Mouse (Mus musculus) urinary bladder, postnatal 4 days (tissue): ENCODE measurements around the gene Ninl.

Experiments
- DNase-seq, 2 experiments: peaks; one replicate each; pipeline ENCODE4 v3.0.0; 2021 to 2022; ENCODE audit warnings: low spot score in 2 of 2

Gene Ninl

DNA sequence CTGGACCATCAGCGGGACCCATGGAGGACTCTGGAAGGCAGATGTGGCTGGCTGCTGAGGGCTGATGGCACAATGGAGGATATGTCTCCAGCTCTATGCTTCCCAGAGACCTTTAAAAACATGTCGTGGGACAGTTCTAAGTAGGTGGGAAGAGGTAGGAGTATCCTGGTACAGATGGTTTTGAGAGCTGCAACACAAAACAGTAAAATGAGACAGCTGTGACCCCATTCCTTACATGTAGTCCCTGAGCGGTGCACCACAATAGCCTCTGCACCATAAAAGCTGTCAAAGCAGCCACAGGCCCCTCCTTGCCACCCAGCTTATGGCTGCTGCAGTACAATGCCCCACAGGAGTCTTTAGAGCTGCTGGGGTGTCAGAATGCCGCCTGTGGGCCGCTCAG, 41.6 kb downstream of the Ninl start:
- no peak for DNase-seq

DNA sequence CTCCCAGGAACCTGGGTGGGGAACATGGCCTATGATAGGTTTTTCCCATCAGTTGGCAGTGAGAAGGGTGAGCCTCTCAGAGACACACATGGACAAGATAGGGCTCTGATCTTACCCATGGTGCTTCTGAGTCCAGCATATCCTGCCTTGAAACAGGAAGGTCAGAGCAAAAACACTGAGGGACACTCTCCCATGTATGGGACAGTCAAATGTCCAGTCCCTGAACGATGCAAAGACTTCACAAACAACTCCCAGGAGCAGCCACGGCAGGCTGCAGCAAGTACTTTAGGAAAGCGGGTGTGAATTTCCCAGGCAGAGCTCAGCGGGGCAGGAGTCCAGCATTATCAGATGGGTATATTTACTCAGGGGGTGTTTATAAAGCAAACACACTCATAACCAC, 43.9 kb downstream of the Ninl start:
- no peak for DNase-seq

DNA sequence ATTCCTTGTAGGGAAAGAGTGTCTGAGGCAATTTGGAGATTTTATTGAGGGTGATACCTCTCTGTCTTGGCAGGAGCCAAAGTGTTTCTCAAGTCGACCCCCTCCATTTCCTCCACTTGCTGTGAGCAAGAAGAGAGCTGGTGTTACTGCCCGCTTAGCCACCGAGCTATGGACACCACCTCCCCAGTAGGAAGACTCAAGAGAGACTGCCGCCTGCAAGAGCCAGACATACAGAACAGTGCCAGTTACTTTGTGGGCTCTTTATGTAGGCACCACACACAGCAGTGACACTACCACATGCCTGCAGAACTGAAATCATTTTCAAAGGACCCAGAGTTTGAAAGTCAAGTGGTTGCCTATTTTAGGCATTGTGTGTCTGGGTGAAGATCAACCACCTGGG, 48.1 kb downstream of the Ninl start:
- peak in 1 of 2 experiments; percentile 33 for DNase-seq

DNA sequence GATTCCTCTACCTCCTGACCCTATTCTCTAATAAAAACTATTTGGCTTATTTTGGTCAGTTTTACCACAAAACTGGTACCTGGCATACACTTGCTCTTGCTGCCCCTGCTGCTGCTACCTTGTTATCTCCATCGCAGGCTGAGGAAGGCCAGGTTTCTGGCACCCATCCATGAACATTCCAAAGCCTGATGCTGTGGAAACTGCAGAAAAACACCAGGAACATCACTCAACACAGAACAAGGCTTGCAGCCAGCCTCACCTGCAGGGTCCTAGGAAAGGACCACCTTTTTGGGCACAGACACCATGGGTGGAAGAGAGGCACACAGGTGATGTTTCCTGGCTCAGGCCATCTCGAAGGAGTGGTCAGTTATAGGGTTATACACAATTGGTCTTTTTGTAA, 48.7 kb downstream of the Ninl start:
- DNase-seq, result peak in 1 of 2 experiments; percentile 55

DNA sequence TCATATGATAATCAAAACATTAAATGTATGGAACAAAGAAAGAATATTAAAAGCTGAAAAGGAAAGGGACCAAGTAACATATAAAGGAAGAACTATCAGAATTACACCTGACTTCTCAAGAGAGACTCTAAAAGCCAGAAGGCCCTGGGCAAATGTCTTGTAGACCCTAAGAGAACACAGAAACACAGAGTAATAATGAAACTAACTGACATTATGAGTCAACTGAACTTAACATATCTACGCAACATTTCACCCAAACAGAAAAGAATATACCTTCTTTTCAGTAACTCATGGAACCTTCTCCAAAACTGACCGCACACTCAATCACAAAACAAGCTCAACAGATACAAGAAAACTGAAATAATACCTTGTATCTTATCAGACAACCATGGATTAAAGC, 53.8 kb downstream of the Ninl start:
- DNase-seq, result no peak

DNA sequence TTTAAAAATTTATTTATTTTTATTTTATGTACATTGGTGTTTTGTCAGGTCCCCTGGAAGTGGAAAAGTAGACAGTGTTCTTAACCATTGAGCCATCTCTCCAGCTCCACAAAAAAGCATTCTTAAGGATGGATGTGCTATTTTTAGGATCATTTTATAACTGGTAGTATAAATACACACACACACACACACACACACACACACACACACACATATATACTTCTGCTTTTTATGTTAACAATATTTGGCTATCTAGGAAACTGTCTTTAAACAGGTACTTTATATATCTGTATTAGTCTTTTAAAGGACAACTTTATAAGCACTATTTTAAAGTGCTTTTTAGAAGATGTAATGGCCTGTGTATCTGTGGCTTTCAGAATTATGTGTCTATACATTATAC, 57.1 kb downstream of the Ninl start:
- DNase-seq, result no peak

DNA sequence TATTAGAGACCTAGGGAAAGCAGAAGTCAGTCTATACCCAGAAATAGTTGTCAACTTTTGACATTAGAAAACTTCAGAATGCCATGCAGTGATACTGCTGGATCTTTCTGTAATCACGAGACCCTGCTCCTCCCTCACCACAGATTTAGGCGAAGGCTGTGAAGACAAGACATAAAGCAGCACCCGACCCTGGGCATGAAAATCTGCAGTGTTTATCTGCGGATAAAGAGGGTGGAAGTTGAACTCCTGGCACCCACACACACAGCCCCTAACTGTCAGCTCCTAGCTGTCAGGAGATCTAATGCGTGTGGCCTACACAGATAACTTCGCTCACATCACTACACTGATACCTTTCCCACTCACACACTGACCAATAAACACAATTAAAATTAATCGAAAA, 57.7 kb downstream of the Ninl start:
- DNase-seq, result peak in 1 of 2 experiments; percentile 9

DNA sequence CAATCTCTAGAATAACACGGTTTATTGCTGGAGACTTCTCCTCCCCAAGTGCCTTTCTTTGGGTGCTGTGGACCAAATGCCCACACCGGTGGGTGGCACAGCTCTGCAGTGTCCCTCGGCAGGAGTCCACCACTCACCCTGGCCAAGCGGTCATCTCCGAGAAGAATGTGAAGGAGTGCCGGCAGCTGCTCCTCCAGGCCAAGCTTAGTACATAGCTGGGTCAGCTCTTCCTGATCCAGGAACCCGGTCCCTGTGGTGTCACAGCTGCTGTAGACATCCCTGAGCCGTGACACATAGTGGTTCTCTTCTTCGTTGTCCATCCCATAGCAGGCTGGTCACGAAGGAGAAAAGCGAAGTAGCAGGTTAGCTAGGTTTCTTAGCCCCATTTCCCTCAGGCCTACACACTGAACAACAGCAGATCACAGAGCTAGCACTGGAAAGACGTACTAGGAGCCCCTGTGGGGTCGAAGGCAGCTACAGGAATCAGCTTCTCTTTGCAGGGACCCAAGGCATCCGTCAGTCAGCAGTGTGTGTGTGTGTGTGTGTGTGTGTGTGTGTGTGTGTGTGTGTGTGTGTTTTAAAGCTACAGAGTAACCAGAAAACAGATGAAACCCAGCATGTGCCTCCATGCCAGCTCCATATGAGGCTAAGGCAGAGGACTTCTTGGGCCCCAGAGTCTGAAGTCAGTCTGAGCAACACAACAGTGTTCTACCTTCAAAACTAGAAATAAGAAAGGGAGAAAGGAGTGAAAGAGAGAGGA, 59.1 kb downstream of the Ninl start:
- peak; percentile 8 to 50 for DNase-seq

DNA sequence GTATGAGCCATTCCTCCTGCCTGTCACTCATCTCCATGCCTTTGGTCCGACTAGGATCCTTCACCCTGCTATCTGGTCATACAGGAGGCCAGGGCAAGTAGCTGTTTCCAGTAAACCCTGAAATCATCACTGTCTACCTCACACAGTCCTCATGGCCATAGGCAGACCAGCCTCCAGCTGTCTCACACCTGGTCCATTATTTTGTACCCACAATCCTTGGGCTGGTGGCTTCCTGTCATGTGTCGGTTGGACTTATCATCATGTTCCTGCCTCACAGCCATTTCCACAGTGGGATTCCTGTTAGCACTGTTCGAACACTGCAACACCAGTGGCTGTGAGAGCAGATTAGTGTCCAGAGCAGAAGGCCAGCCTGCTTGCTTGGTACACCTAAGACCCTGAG, 60.4 kb downstream of the Ninl start:
- peak; percentile 10 to 32 for DNase-seq

DNA sequence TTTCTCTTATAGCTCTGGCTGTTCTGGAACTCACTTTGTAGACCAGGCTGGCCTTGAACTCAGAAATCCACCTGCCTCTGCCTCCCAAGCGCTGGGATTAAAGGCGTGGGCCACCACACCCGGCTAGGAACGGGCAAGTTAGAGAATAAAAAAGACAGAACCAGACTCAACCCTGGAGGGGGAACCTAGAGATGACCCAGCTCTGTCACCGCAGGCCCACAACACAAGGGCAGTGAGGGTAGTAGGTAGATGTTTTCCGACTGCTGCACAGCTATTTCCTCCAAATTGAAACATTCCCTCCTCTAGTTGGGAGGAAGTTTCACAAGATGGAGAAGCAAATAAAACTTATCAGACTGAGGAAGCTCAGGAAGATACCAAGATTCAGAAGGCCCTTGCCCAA, 61.5 kb downstream of the Ninl start:
- DNase-seq, result peak in 1 of 2 experiments; percentile 26

DNA sequence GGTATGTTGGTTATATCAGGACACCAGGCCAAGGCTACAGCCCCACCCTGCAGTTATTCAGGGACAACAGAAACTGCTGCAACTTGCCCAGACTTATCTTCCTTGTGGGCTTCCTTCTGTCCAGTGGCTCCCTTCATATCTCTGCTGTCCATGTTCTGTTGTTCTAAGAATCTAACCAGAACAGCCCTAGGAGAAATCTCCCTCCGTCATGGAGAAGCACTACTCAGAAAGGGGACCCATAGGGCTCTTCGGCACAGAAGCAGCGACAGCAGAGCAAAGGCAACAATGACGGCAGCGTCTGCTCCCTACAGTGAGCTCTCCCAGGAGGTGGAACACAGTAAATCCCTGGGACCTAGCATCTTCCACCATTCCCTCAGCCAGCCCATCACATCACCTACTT, 62.3 kb downstream of the Ninl start:
- DNase-seq, result peak in 1 of 2 experiments; percentile 54

DNA sequence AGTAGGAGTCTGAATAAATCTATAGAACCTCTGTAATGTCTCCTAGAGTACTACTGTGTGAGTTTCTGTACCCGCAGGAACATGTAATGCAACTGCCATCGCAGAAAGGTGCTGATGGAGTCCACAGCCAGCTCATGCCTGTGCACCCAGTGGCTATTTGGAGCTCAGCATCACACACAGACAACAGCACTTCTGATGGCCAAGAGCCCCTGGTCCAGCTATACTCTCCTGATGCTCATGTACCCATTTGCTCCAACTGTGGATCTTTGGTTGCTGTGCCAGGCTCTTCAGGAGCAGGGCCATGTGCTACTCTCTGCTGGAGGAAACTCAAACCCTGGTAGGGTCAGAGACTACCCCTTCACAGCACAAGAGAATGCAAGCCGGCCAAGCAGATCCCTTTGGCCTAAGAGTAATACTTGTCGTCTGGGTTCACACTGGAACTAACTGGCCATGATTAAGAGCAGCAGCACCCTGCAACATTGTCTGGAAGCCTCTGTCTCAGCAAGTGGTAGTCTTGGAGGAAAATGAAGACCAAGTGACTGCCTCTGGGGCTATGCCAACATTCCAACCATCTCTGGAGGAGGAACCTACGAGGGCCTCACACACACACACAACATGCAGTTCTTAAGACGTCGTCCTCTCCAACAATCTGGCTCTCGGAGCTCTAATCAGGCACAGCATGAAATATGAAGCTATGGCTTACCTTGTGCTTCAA, 65.6 kb downstream of the Ninl start:
- DNase-seq, result peak; percentile 13 to 50

DNA sequence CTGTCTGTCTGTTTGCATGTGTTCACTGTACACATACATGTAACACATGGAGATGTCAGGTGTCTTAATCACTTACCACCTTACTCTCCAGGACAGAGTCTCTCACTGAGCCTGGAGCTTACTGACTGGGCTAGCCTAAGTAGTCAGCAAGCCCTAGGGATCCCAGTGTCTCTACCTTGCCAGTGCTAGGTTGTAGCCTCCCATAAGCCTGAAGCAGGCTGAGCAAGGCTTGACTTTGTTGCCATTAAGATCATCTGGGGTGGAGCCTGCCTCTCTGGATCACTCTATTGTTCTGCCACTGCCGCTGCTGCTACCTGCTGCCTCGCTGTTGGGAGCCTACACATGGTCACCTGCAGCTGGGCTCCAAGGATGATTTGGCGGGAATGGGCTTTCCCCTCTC, 66.5 kb downstream of the Ninl start:
- DNase-seq, result no peak

DNA sequence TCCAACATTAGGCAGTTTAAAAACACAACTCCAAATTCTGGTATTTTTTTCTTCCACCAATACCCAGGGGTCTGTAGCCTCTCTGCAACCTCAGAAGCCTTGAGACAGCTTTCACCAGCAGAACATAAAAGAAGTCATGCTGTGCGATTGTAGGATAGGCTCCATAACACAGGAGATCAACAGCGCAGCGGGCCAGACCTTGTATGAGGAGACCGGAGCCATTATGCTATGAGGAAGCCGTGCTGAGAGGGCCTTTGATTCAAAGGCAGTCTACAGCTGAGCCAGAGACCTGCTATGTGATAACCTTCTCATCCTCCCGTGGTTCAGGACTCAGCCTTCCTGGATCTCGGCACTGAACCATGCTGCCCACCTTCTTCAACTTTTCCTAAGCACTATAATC, 67.3 kb downstream of the Ninl start:
- DNase-seq, result no peak

DNA sequence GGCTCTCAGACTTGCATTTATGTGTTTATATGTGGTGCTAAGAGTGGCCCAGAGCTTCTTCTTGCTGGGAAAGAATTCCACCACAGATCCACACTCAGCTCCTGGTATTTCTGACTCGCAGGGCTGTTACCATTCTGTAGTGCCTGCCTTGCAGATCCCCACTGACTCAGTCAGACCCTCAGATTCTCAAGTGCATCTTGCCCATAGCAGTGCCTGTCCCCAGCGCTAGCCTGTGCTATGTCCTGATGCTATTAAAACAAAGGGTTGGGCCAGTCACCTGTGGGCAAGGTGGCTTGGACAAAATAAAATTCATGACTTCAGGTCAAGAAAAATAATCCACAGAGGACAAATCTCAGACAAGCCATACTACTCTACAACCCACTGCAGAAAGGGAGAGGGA, 70.0 kb downstream of the Ninl start:
- no peak for DNase-seq

DNA sequence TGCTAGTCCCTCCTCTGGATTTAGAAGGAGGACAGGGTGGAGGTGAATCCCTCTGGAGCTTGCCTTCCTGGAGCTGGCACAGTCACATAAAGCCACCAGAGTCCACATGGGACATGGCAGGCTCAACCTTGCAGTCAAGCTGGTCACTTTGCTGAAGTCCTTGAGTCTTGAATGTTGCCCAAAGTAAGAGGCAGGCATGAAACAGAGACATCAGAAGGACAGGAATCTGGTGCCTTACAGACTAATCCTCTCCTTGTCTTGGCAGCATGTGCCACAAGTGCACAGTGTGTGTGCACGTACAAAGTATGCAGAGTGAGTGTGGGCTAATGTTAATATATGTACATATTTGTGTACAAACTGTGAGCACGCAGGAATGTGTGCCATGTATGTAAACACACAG, 71.7 kb downstream of the Ninl start:
- DNase-seq, result no peak

DNA sequence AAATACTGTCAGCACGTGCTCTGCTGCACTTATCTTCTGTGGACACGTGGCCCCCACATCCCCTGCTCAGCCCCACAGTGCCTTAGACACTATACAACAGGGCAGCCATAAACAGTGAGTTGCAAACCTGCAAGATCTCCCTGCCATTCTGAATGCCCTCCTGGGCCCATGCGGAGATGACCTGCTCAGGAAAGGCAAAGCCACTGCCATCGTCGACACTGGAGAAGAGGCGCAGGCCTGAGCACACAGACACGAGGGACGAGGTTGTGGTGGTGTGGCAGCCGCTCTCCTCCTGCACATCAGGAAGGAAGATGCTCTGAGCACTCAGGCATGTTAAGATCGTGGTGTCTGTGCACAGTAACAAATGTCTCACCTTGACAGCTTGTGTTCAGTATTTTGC, 73.2 kb downstream of the Ninl start:
- DNase-seq, result peak in 1 of 2 experiments; percentile 53

DNA sequence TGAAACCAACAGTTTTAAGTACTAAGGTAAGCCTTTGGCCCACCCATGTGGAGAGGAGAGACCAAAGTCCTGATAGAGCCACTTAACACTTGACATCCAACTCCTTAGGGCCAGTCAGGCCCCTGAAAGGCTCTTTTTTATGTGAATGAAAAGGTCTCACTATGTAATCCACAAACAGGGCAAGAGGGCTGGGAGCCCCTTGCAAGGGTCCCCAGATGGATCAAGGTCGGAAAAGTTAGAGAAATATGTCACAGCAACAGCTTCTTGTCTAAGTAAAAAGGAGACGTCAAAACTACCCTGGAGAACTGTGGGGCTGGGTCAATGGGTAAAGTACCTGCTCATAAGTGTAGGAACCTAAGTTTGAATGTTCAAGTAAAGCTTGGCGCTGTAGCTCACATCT, 74.5 kb downstream of the Ninl start:
- DNase-seq, result peak in 1 of 2 experiments; percentile 41

DNA sequence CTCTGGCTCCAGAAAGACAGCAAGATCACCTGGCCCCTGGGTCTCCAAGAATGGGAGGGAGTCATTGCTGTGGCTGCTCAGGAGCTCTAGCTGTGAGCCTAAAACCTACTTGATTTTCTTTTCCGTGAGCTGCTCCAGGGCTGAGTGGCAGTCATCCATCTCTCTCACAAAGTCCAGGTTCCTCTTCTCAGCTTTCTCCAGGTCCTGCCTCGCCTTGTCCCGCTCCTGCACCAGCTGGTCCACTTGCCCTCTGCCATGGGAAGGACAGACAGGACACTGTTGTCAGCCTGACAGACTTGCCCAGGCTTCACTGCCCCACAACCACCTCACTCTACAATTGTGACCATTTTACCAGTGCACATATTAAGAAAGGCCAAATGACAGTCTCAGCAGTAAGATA, 75.9 kb downstream of the Ninl start:
- DNase-seq, result peak in 1 of 2 experiments; percentile 47

DNA sequence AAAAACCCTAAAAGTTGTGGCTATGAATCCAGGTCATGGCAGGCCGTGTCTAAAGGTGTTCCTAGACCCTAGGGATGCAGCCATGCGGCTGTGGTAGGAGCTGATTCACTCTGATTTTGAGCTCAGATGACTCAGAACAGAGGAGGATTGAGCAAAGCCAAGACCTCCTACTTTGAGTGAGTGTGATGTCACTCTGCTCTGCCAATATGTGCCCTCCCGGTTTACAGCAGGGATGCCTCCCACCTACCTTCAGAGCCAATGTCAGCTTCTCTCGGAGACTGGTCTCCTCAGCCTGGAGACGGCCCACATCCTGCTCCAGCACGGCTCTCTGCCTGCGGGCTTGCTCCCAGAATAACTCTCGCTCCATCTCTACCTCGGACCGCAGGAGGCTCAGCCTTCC, 79.7 kb downstream of the Ninl start:
- DNase-seq, result no peak

DNA sequence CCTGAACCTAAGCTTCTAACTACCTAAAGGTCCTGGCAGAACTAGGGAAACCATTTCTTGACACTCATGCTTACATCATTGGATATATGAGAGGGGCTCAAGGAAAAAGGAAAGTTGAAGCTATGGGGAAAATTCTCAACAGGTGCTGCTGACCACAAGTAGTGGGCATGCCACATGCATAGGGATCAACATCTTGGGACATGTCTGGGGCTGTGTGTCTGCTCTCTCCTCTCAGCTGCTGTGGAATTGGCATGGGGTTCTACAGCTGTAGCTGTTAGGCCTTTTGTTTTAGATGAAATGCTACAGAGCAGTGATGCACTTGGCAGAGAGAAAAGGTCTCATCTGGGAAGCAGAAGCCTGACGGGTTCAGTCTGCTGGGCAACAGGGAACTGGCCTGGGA, 83.3 kb downstream of the Ninl start:
- DNase-seq, result no peak

DNA sequence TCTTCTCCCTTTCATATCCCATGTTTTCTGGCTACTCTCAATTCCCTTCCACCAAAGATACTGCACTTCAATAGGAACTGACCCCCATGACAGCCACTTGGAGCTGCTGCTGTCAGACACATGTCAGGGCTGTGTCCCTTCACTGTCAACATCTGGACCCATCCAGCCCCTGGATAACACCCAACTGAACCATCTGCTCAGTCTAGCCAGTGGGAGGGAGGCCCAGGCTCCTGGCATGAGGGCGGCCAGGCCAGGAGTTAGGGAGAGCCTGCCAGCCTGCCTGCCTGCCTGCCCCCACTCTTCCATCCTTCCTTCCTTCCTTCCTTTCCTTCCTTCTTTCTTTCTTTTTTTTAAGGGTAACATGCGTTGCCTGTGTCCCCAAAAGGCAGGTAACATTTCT, 88.0 kb downstream of the Ninl start:
- no peak for DNase-seq

DNA sequence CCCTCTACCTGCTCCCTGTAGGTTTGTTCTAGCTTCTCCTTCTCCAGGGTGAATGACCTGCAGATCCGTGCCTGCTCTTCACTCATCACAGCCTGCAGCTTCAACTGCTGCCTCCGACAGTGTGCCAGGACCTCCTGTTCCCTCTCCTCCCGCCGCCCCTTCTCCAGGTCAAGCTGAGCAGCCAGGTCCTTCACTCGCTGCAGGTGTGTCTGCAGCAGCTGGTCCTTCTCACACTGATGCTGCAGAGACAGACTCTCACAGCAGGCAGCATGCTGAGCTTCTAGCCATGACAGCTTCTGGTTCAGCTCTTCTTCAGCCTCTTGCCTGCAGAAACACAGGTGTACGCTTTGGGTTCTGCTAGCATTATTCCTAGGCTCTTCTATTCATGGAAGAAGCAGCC, 89.1 kb downstream of the Ninl start:
- DNase-seq, result no peak
